Mouse (Mus musculus) embryo, embryonic 10 days (tissue): ENCODE measurements around the gene Art3.

ENCODE experiments used
- DNase-seq: peaks from one replicate; pipeline ENCODE4 v3.0.0-alpha.2; 2015; ENCODE audit warnings: low spot score

The Art3 gene

GRCm38 (mm10) chr5:92381550-92382348 is 50.1 kb downstream of the Art3 start:
- peak; percentile 93 for DNase-seq

GRCm38 (mm10) chr5:92382349-92382679 is 50.7 kb downstream of the Art3 start:
- DNase-seq, result no peak

GRCm38 (mm10) chr5:92383747-92384146 is 52.1 kb downstream of the Art3 start:
- DNase-seq, result peak; percentile 71

GRCm38 (mm10) chr5:92384855-92385254 is 53.2 kb downstream of the Art3 start:
- DNase-seq, result peak; percentile 54

- no peak for DNase-seq
These were observed 54.5 kb downstream of the Art3 start for GRCm38 (mm10) chr5:92386102-92386501.

GRCm38 (mm10) chr5:92386643-92387042 is 55.0 kb downstream of the Art3 start:
- DNase-seq, result peak; percentile 36

- DNase-seq, result no peak
These were observed 55.8 kb downstream of the Art3 start for GRCm38 (mm10) chr5:92387433-92387832.

- DNase-seq, result no peak
These were observed 58.4 kb downstream of the Art3 start for GRCm38 (mm10) chr5:92389977-92390376.

GRCm38 (mm10) chr5:92390615-92391014 is 59.0 kb downstream of the Art3 start:
- no peak for DNase-seq

GRCm38 (mm10) chr5:92392542-92392941 is 60.9 kb downstream of the Art3 start:
- DNase-seq, result no peak

GRCm38 (mm10) chr5:92393863-92394262 is 62.2 kb downstream of the Art3 start:
- no peak for DNase-seq

GRCm38 (mm10) chr5:92395764-92396163 is 64.1 kb downstream of the Art3 start:
- DNase-seq, result no peak

- DNase-seq, result no peak
These were observed 64.8 kb downstream of the Art3 start for GRCm38 (mm10) chr5:92396476-92396875.

- peak; percentile 94 for DNase-seq
These were observed 66.5 kb downstream of the Art3 start for GRCm38 (mm10) chr5:92398153-92398552.

GRCm38 (mm10) chr5:92402816-92403215 is 71.2 kb downstream of the Art3 start:
- DNase-seq, result no peak

- DNase-seq, result peak; percentile 81
These were observed 72.2 kb downstream of the Art3 start for GRCm38 (mm10) chr5:92403562-92404399.

GRCm38 (mm10) chr5:92404400-92404678 is 72.7 kb downstream of the Art3 start:
- DNase-seq, result no peak

GRCm38 (mm10) chr5:92409361-92410155 is 77.9 kb downstream of the Art3 start:
- no peak for DNase-seq

- DNase-seq, result no peak
These were observed 78.9 kb downstream of the Art3 start for GRCm38 (mm10) chr5:92410486-92410885.

GRCm38 (mm10) chr5:92411461-92412140 is 80.0 kb downstream of the Art3 start:
- no peak for DNase-seq

GRCm38 (mm10) chr5:92413271-92413981 is 81.8 kb downstream of the Art3 start:
- DNase-seq, result no peak
